Mouse (Mus musculus): ENCODE measurements around the gene Nucb1. TPM values are rescaled to one million over a fixed set of nuclear protein-coding genes. Genes with fewer than 3 reads are reported as not detected.

Gene Nucb1
- polyA plus RNA-seq, 1 experiment, result 135 TPM

DNA sequence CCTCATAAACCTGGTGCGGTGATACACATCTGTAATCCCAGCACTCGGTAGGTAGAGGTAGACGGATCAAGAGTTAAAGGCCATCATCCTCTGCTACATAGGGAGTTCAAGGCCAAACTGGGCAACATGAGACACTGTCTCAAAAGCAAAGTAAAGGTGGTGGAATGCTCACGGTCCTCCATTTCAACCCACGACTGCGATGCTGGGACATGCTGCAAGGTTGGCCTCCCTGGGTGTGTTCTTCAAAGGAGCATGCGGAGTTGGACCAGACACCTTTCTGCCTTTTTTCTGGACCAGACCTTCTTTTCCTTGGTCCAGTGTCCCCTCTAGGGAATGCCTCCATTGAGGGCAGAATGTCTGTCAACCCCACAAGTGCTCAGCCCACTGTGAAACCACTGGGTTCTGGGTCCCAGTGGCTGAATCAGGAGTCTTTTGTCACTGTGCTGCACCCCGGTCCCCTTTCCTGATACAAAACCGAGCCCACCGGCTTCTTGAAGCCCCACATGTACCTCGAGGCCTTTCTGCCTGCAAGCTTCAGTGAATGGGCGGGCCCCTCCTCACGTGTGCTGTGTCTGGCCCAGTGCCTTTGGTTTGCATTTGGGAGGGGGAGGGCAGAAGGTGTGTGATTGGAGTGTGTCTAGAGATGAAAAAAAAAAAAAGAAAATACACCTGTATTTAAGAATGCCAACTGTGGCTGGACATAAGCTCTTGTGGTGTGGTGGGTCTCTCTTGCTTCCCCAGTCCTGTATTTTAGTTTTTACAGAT, 54.1 kb downstream of the Nucb1 start:
- Histone ChIP-seq H3ac (ENCODE audit: control insufficient read depth, insufficient read length) (no peak overlapping the region), H3K79me2 (ENCODE audit: control insufficient read depth, insufficient read depth) (peaks cover 29% of the 10 kb centered on the region), H3K27me3 (ENCODE audit: control insufficient read depth, insufficient read depth, insufficient read length) (no peaks in the 10 kb centered on the region), H3K36me3 (ENCODE audit: control insufficient read depth, insufficient read depth) (peaks cover 44% of the 10 kb centered on the region), H3K4me3 (peak overlapping the region; percentile 99), H3K4me2 (ENCODE audit: low read depth) (peak overlapping the region; percentile 96)
- peak; percentile 60 for TF ChIP-seq POLR2AphosphoS2 (IDR thresholded peaks at IDR 0.05; ENCODE audit: insufficient read length, low read depth)
- peak; percentile 35 for TF ChIP-seq POLR2A (IDR thresholded peaks at IDR 0.05; ENCODE audit: insufficient read length, low read depth)
- no peak for TF ChIP-seq E2F4 (IDR thresholded peaks at IDR 0.05; ENCODE audit: insufficient read depth)
- TF ChIP-seq TCF3 (IDR thresholded peaks at IDR 0.05; ENCODE audit: insufficient read length, low read depth), result no peak
- TF ChIP-seq MAX (IDR thresholded peaks at IDR 0.05; ENCODE audit: low read depth), result no peak
- TF ChIP-seq SRF (IDR thresholded peaks at IDR 0.05; ENCODE audit: control insufficient read depth, insufficient read length, low read depth), result no peak

DNA sequence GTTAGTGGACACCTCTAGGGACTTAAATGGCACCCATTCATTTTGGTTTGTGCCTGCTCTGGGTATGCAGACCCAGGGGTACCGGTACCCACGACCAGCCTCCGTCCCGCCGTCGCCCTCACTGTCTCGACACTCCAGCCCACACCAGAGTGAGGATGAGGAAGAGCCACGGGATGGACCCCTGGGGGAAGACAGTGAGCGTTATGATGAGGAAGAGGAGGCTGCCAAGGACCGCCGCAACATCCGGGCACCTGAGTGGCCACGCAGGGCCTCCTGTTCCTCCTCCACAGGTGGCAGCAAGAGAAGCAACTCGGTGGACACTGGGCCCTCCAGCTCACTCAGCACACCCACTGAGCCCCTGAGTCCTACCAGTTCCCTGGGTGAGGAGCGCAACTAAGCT, 55.2 kb downstream of the Nucb1 start:
- Histone ChIP-seq H3K4me2 (ENCODE audit: low read depth) (no peak overlapping the region), H3K36me3 (ENCODE audit: control insufficient read depth, insufficient read depth) (peaks cover 46% of the 10 kb centered on the region), H3K79me2 (ENCODE audit: control insufficient read depth, insufficient read depth) (peaks cover 24% of the 10 kb centered on the region), H3ac (ENCODE audit: control insufficient read depth, insufficient read length) (no peak overlapping the region), H3K27me3 (ENCODE audit: control insufficient read depth, insufficient read depth, insufficient read length) (no peaks in the 10 kb centered on the region), H3K4me3 (no peak overlapping the region)
- peak; percentile 67 for TF ChIP-seq POLR2AphosphoS2 (IDR thresholded peaks at IDR 0.05; ENCODE audit: insufficient read length, low read depth)
- peak; percentile 5 for TF ChIP-seq POLR2A (IDR thresholded peaks at IDR 0.05; ENCODE audit: insufficient read length, low read depth)
- no peak for TF ChIP-seq USF1 (IDR thresholded peaks at IDR 0.05; ENCODE audit: low read depth)
- TF ChIP-seq E2F4 (IDR thresholded peaks at IDR 0.05; ENCODE audit: insufficient read depth), result no peak

DNA sequence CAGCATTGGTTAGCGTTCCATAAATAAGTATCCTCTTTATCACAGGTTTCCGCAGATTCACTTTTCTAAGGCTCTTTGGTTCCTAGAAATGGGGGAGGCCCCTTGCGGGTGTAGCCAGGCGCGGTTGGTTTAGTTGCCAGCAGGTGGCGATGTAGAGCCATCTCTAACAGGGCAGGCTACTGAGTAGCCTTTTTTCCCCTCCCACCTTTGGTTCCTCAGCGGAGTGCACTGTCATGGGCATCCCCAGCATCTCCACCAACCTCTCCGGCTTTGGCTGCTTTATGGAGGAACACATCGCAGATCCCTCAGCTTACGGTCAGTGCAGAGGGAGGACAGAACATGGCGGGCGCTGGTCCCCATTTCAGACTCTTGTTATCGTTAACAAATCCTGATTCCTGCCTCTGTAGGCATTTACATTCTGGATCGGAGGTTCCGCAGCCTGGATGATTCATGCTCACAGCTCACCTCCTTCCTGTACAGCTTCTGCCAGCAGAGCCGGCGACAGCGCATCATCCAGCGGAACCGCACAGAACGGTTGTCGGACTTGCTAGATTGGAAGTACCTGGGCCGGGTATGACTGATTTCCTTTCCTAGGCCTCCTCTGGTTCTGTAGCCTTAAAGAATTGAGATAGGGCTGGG, 58.7 kb downstream of the Nucb1 start:
- TF ChIP-seq MYOG (IDR thresholded peaks at IDR 0.05; ENCODE audit: control insufficient read depth in 1 of 3, insufficient read depth in 1 of 3, insufficient read length in 2 of 3, low read depth in 2 of 3), result no peak
- no peak for TF ChIP-seq SRF (IDR thresholded peaks at IDR 0.05; ENCODE audit: control insufficient read depth, insufficient read length, low read depth)
- TF ChIP-seq CEBPB (IDR thresholded peaks at IDR 0.05; ENCODE audit: insufficient read depth, poor library complexity, severe bottlenecking), result no peak
- TF ChIP-seq MAX (IDR thresholded peaks at IDR 0.05; ENCODE audit: low read depth), result no peak
- TF ChIP-seq POLR2AphosphoS2 (IDR thresholded peaks at IDR 0.05; ENCODE audit: insufficient read length, low read depth), result peak; percentile 33
- TF ChIP-seq TCF3 (IDR thresholded peaks at IDR 0.05; ENCODE audit: insufficient read length, low read depth), result no peak
- TF ChIP-seq TCF12 (IDR thresholded peaks at IDR 0.05; ENCODE audit: insufficient read depth, poor library complexity, severe bottlenecking), result no peak
- no peak for TF ChIP-seq MYOD1 (IDR thresholded peaks at IDR 0.05; ENCODE audit: control insufficient read depth in 1 of 3, insufficient read length in 2 of 3, low read depth in 2 of 3)

DNA sequence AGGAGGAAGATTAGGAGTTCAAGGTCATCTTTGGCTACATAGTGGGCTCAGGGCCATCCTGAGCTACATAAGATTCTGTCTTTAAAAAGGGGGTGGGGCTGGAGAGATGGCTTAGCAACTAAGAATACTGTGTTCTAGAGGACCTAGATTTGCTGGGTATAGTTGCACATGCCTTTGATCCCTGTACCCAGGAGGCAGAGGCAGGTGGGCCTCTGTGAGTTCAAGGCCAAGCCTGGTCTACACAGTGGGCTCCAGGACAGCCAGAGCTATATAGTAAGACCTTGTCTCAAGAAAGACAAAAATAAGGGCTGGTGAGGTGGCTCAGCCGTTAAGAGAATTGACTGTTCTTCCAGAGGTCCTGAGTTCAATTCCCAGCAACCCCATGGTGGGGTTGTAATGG, 60.2 kb downstream of the Nucb1 start:
- Histone ChIP-seq H3K4me2 (ENCODE audit: low read depth) (no peak overlapping the region), H3K27me3 (ENCODE audit: control insufficient read depth, insufficient read depth, insufficient read length) (no peaks in the 10 kb centered on the region), H3K4me3 (no peak overlapping the region), H3K79me2 (ENCODE audit: control insufficient read depth, insufficient read depth) (no peaks in the 10 kb centered on the region), H3K36me3 (ENCODE audit: control insufficient read depth, insufficient read depth) (peaks cover 59% of the 10 kb centered on the region), H3ac (ENCODE audit: control insufficient read depth, insufficient read length) (no peak overlapping the region)
- TF ChIP-seq E2F4 (IDR thresholded peaks at IDR 0.05; ENCODE audit: insufficient read depth) (no peak), MAX (IDR thresholded peaks at IDR 0.05; ENCODE audit: low read depth) (no peak), TCF12 (IDR thresholded peaks at IDR 0.05; ENCODE audit: insufficient read depth, poor library complexity, severe bottlenecking) (no peak), TCF3 (IDR thresholded peaks at IDR 0.05; ENCODE audit: insufficient read length, low read depth) (no peak), POLR2AphosphoS2 (IDR thresholded peaks at IDR 0.05; ENCODE audit: insufficient read length, low read depth) (no peak), CEBPB (IDR thresholded peaks at IDR 0.05; ENCODE audit: insufficient read depth, poor library complexity, severe bottlenecking) (no peak), SRF (IDR thresholded peaks at IDR 0.05; ENCODE audit: control insufficient read depth, insufficient read length, low read depth) (no peak), MYOD1 (IDR thresholded peaks at IDR 0.05; ENCODE audit: control insufficient read depth in 1 of 3, insufficient read length in 2 of 3, low read depth in 2 of 3) (no peak), USF1 (IDR thresholded peaks at IDR 0.05; ENCODE audit: low read depth) (no peak), POLR2A (IDR thresholded peaks at IDR 0.05; ENCODE audit: insufficient read length, low read depth) (no peak), MYOG (IDR thresholded peaks at IDR 0.05; ENCODE audit: control insufficient read depth in 1 of 3, insufficient read depth in 1 of 3, insufficient read length in 2 of 3, low read depth in 2 of 3) (no peak), REST (IDR thresholded peaks at IDR 0.05; ENCODE audit: insufficient read depth, insufficient read length) (no peak)

More for the DNA sequence above, 58.7 kb downstream of the Nucb1 start:
- peaks cover 49% of the 10 kb centered on the region for H3K36me3 ChIP-seq (ENCODE audit: control insufficient read depth, insufficient read depth)
- H3K4me2 ChIP-seq (ENCODE audit: low read depth), result no peak overlapping the region
- no peak overlapping the region for H3K4me3 ChIP-seq
- H3ac ChIP-seq (ENCODE audit: control insufficient read depth, insufficient read length), result no peak overlapping the region
- H3K27me3 ChIP-seq (ENCODE audit: control insufficient read depth, insufficient read depth, insufficient read length), result no peaks in the 10 kb centered on the region
- H3K79me2 ChIP-seq (ENCODE audit: control insufficient read depth, insufficient read depth), result no peaks in the 10 kb centered on the region
